Mouse (Mus musculus) gastrocnemius, postnatal 36 days (tissue): ENCODE measurements at regions not wholly inside any gene's neighbourhood (a gene's known extent, or its start where the extent isn't known, plus 50 kb on each side); places are given as distances from the start of the nearest gene placed in this dataset.

Experiments used
- DNase-seq, 2 experiments: peaks; one replicate each; pipeline ENCODE4 v3.0.0; 2022
- intact Hi-C: fragments of 180-260 bp; cut with DNase I; formaldehyde crosslinking; loops from one replicate; pipeline ENCODE4 v1.15.1; 2025

DNA sequence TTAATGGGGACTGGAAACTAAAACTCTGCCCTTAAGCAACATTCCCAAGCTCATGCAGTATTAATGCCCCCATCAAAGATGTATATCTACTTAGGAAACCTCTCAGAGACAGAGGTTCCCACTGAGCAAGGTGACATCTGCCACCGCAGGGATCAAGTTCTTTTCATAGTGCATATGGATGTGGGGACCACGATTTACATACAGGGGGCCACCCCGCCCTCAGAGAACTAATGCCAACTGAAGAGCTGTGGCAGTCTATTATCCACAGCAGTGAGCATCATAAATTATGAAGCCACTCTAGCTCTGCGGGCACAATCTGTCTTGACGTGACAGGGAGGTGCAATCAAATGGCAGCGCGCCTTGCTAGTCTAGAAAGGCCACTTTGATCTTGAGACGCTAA lies 88.6 kb upstream of the Gm11983 start:
- intact Hi-C loops, result no loop called here
- DNase-seq, result no peak

DNA sequence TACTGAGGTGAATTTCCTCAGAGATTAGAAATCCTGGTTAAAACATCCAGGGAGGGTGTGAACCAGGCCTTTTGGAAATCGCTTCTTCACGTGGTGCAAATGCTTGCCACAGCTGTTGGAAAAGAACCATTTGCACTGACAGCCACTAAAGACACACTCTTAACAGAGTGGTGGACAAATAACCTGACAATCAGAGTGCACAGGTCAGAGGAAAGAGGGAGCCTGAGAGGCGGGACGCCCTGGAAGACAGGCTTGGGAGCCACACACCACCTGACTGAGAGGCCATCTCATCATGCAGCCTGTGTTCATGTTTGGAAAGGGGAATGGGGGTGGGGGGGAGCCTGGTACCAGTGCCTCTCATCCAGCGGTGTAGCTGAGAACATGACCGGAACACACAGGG lies 87.0 kb upstream of the Gm11983 start:
- DNase-seq, result no peak
- intact Hi-C loops, result no loop called here

DNA sequence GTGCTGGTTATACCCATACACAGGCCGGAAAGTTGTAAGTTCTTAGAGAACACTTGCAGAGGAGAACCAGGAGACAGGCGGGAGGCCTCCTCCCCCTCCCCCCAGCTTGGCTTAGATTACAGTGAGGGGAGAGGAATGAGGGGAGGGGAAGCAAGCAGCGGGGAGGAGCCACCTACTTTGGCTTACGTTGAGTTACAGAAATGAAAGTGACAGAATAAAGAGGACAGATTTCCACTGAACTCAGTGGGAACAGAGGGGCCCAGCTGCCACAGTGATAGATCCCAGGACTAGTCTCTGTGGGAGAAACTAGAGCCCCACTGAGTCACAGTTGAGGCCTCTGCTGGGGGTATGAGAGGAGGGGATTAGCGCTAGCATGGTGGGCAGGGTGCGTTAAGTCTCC lies 86.5 kb upstream of the Gm11983 start:
- no peak for DNase-seq
- intact Hi-C loops, result no loop called here

DNA sequence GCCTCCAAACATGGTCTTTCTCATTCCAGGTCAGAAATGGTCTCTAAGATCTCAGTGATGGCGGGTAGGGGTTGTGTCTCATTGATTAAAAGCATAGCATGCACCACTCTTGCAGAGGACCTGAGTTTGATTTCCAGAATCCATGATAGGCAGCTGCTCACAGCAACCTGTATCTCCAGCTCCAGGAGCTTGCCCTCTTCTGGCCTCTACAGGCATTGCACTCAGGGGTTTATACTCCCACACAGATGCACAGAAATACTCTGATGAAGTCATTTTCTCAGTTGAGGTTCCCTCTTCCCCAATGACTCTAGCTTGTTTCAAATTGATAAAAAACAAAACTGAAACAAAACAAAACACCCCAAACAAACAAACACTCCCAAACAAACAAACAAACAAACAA lies 81.1 kb upstream of the Gm11983 start:
- no peak for DNase-seq
- intact Hi-C loops, result no loop called here

DNA sequence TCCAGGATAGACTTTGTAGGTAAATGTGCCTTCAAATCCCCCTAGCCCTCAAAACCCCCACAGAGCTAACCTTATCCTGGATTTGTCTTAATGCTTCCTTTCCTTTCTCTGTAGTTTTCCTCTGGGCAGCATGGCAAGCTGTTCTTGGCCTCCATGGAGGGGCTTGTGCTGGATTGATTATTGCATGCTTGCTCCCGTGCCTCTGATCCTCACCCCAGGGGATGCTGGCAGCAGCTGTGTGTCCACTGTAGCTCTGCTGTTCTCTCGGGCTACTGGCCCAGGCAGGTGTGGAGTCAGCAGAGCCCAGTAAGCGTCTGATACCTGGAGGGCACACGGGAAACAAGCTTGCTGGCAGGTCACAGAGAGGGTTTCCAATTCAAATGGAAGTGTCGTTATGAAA lies 68.2 kb upstream of the Gm11983 start:
- DNase-seq, result no peak
- intact Hi-C loops, result no loop called here

DNA sequence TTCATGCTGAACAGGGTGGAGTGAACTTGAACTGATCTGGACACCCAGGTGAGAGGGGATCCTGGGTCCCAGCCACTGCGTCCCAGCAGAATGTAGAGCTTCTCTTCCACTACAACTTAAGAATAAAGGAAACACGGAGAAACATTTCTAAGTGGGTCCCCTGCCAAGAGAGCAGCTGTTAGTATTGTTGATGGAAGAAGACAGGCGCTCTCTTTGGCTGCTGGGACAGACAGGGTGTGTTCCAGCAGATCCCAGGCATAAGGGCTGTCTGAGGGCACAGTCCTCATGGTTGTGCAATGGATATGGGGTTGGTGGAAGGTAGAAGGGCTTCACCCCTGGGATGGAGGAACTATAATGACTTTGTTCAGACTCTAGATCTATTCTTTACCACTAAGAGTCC lies 65.5 kb upstream of the Gm11983 start:
- no peak for DNase-seq
- intact Hi-C loops, result no loop called here

DNA sequence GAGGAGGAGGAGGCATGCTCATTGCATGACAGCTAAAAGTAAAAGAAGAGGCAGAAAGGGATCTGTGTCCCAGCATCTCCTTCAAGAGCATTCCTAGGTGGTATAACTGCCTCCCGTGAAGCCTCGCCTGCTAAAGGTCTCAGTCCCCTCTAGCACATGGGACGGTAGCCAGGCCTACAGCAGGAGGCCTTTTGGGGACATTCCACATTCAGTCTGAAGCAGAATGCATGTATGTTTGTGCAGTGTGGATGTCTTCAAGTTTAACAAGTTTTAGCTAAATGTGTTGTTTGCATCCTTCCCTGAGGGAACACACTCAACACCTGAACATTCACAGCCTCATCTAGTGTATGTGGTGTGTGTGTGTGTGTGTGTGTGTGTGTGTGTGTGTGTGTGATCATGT lies 64.8 kb upstream of the Gm11983 start:
- DNase-seq, result no peak
- intact Hi-C loops, result no loop called here

DNA sequence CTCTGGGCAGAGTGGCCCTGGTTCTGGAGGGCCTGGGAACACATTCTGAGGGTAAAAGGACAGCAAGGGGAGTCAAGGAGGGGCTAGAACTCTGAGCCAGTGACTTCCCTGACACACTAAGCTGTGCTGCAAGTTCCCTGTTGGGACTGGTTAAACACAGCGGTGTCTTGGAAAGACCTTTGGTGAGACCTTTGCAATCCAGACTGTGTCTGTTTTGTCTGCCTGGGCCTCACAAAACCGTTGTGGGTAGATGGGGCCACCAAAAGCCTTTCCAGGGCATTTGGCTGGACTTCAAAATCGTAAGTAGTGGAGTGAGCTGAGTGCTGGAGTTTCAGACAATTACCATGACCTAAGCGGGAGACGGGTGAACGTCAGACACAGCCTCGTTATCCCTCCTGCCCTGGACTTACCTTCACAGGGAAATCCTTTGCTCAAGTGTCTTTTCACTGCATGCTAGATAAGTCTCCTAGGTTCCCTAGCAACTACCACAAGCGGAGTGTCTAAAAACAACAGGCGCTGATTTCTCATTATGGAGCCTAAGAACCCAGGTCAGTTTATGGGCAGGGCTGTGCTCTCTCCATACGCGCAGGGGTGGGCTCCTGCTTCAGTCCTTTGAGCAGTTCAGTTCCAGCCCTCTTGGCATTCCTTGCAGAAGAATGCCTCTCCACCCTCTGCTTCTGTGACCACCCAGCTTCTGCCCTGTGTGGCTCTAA lies 63.5 kb upstream of the Gm11983 start:
- intact Hi-C loops, result no loop called here
- no peak for DNase-seq

DNA sequence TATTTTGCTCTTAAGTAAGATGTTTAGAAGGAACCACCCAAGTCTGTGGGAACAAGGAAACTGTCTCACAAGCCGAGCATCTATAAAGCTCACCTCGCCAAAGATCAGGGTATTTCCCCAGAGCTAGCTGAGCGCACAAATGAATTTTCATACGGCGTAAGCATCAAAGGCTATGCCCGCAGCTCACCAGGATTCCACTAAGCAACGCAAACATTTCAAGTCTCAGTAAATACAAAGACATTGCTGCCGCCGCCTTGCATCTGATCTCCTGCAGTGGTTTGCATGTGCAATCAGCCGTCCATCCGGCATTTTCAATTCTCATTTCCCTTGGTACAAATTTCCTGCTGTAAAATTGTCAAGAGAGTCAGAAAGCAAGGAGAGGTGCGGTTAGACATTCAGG lies 62.9 kb upstream of the Gm11983 start:
- no peak for DNase-seq
- intact Hi-C loops, result no loop called here

DNA sequence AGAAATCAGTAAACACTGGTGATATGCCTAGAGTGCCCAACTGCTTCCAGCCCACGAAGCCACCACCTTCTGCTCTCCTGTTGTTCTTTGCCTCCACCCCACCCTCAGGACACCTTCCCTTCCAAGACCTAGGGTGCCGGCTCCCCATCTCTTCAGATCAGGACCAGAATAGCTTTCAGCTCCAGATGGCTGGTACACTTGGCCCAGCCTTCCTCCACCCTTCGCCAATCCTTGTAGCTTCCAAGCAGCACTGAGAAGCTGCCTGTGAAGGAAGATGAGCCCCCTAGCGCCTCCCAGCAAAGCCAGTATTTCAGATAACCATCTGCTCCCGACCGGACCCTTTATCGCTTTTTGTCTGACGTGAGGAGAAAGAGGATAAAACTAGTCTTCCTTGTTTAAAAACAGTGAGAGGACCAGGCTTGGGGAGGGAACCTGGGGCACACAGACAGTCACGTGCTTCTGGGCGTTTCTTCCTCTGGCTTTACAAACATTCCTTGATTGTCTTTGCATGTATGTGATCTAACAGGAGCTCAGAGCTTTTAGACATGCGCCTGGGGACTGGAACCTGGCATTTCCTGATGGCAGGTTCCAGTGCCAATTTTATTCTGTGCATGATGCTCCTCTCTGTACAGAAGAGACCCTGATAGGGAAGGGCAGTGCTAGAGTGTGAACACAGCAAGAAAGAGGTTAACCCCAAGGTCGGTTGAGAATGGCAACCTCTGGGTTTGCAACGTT lies 62.0 kb upstream of the Gm11983 start:
- intact Hi-C loops, result loop anchor here (10.0 kb wide), 1 partner anchor 235 kb away; no protein-coding TSS in a partner anchor
- no peak for DNase-seq

DNA sequence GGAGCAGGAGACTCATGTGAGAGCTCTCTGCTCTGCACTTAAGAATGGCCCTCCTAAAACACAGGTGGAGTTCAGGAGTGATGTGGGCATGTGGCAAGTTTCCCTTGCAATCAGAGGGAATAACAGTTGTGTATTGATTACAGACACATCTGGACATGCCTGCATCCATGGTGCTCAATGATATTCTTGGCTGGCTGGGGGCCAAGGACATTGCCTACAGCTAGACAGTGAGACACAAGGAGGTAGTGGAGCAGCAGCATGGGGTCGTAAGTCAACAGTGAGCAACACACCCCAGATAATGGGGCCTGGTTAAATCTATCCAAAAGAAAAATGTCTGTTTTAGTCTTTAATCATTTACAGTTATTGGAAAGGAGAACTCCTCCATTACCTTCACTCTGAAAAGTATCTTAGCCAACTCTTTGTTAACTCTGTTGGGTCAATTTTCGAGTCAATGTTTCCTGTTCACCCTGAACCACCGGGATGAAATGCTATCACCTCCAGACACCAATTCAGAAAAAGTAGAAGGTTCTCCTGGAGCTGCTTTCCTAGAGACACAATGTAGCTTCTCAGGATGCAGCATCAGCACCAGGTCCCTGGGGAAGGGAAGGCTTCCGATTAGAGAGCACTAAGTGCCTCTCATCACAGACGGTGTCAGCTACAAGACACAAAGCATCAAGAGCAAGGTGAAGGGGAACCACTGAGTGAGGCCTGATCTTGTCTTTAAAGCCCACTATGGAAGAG lies 61.1 kb upstream of the Gm11983 start:
- DNase-seq, result no peak
- intact Hi-C loops, result loop anchor here (10.0 kb wide), 1 partner anchor 236 kb away; no protein-coding TSS in a partner anchor

DNA sequence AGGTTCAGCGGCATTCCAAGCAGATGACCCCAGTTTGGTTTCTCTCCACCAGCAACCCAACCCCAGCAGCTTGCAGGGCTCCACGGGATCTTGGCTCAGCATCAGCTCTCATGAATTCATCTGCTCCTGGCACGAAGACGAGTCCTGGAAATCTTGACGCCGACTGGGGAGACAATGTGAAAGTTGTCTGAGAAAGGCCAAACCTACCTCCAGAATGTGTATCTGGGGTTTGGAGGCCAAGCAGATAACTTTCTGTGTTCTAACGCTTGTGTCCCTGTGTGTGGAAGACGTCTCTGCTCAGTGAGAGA lies 58.3 kb upstream of the Gm11983 start:
- intact Hi-C loops, result loop anchor here (10.0 kb wide), 1 partner anchor 239 kb away; no protein-coding TSS in a partner anchor
- DNase-seq, result no peak

DNA sequence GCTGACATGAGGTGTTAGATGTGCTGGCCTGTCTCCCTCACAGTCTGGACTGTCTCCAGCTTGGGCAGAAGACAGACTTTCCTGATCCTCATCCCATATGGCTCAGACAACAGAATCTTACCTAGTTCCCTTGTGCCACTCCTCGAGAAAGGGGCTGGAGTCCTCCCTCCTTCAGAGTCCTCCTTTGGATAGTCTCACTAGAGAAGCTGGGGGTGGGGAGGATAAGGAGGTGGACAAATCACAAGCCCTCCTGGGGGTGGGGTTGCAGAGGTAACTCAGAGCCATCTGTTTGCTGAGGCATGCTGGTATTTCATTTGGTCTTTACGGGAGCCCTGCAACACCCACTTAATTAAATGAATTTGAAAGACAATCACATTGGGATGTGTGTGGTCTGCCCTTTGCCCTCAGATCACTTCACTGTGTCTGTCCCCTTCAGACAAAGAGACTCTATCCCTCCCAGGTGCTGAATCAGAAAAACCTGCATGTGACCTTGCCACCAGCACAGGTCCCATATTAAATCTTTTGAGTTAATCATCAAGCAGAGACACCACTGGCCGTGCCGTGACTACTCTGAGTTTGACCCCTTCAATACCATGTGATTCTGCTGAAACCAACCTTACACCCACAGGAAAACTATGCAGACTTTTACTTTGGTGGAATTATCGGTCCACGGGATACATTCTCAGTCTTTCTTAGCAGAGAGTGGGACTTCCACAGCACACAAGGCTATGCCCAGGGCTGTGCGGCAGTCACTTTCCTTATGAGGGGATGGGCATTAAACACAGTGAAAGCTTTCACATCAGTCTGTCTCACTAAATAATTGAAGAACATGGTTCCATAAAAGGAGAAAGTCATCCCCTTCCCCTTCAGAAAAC lies 57.7 kb upstream of the Gm11983 start:
- intact Hi-C loops, result loop anchor here (10.0 kb wide), 1 partner anchor 240 kb away; no protein-coding TSS in a partner anchor

DNA sequence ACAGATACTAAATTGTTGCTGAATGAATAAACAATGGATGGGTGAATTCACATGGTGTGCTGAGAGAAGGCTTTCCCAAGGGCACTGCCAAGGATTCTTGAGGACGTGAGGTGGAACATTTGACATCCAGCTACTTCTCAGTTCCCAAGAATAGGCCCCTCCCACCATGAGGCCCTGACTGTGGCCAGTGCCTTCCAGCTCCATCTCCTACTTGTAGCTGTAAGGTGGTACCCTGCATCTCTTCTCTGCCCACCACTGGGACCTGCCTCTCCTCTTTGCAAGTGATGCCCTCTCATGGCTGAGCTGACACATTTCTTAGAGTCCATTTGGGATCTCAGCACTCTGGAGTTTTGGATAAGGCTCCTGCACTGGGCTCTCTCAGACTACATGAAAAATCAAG lies 56.3 kb upstream of the Gm11983 start:
- DNase-seq, result no peak
- intact Hi-C loops, result loop anchor here (10.0 kb wide), 1 partner anchor 241 kb away; no protein-coding TSS in a partner anchor

More for the DNA sequence above, 57.7 kb upstream of the Gm11983 start:
- DNase-seq, result no peak

DNA sequence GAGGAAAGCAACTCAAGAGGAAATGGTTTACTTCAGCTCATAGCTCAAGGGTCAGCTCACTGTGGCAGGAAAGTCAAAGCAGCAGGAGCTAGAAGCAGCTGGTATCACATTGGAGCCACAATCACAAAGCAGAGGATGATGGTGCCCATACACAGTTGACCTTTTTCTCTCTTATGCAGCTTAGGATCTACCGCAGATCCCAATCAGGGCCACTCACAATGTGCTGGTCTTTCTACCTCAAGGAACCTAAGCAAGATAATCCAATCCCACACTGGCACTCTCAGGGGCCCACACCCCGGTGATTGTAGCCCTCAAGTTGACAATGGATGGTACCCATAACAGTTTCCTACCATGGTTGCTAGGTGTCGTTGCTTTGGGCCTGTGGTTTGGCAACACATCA lies 55.6 kb upstream of the Gm11983 start:
- intact Hi-C loops, result loop anchor here (10.0 kb wide), 1 partner anchor 242 kb away; no protein-coding TSS in a partner anchor
- no peak for DNase-seq

DNA sequence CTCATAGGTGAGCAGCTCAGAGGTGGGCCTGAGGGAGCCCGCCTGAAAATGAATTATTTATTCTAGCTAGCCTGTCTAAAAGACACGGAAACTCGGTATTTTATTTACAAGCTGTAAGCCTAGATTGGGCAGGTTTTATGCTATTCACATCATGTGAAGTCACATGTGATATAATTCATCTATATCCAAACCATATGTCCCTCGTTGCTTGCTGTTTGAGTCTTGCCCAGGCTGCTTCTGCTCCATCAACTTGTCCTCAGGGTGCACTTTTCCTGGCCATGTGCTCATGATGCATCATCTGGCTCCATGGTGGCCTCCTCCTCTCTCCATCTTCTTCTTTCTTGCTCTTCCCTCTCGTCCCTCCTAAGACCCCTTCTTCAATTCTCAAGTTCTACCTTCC lies 53.0 kb upstream of the Gm11983 start:
- intact Hi-C loops, result loop anchor here (10.0 kb wide), 1 partner anchor 244 kb away; no protein-coding TSS in a partner anchor
- no peak for DNase-seq

DNA sequence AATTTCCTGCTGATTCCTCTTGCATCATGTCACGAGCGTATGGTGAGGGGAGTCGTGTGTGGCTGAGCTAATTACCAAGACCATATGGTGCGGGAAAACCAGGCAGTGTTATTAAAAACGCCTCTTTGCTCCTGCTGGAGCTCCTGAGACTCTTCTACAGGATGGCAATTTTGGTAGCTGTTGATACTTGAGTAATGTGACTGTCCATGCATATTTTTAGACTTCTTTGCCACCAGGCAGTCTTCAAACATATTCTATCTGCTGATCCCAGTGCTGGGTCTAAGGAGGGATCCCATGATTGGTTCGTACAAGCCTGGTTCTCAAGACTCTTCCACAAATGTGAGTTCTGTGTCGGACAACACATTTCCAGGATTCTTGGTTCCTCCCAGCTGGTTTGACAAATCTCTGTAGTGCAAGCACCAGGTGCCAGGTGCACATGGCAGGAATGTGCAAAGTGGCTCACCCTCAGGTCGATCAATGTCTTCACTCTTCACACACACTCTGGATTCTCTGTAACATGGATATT lies 52.3 kb upstream of the Gm11983 start:
- intact Hi-C loops, result loop anchor here (10.0 kb wide), 1 partner anchor 245 kb away; no protein-coding TSS in a partner anchor
- DNase-seq, result no peak

DNA sequence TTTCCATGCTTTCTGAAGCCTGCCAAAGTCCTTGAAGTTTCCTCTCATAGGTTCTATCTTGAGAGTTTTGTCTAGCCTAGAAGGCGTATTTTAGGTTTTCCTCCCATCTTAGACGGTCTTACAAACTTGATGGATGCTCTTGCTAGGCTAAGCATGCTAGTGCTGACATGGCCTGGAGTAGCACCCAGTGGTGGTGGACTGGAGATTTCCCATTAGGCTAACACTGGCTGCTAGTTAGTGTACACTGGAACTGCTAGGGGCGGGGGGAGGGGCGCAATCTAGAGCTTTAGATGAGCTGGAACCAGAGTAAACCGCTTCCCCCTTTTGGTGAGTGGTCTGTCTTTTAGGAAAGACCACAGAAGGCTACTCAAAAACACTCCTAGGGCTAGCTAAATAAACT lies 51.7 kb upstream of the Gm11983 start:
- intact Hi-C loops, result no loop called here
- no peak for DNase-seq
